Mouse (Mus musculus) retina, postnatal 1 day (tissue): ENCODE results near the gene Btrc.

Experiments
- DNase-seq: peaks from one replicate; pipeline ENCODE4 v3.0.0-alpha.2; 2012

Btrc gene

GRCm38 (mm10) chr19:45430971-45431633, 67.6 kb downstream of the Btrc start:
- no peak for DNase-seq

- DNase-seq: no peak
These were observed 68.8 kb downstream of the Btrc start for GRCm38 (mm10) chr19:45432351-45432750.

GRCm38 (mm10) chr19:45436019-45436418, 72.5 kb downstream of the Btrc start:
- peak; percentile 86 for DNase-seq

- DNase-seq: no peak
These were observed 73.6 kb downstream of the Btrc start for GRCm38 (mm10) chr19:45437175-45437574.

- no peak for DNase-seq
These were observed 74.7 kb downstream of the Btrc start for GRCm38 (mm10) chr19:45438191-45438590.

GRCm38 (mm10) chr19:45438928-45439846, 75.7 kb downstream of the Btrc start:
- DNase-seq: peak; percentile 31

- peak; percentile 15 for DNase-seq
These were observed 77.1 kb downstream of the Btrc start for GRCm38 (mm10) chr19:45440554-45441175.

- peak; percentile 38 for DNase-seq
These were observed 78.2 kb downstream of the Btrc start for GRCm38 (mm10) chr19:45441717-45442116.

- DNase-seq: no peak
These were observed 81.9 kb downstream of the Btrc start for GRCm38 (mm10) chr19:45445253-45445933.

GRCm38 (mm10) chr19:45446631-45447030, 83.1 kb downstream of the Btrc start:
- peak; percentile 46 for DNase-seq

- DNase-seq: no peak
These were observed 83.7 kb downstream of the Btrc start for GRCm38 (mm10) chr19:45447222-45447621.

- no peak for DNase-seq
These were observed 84.4 kb downstream of the Btrc start for GRCm38 (mm10) chr19:45447886-45448285.

- no peak for DNase-seq
These were observed 90.9 kb downstream of the Btrc start for GRCm38 (mm10) chr19:45454391-45454790.

- DNase-seq: no peak
These were observed 93.4 kb downstream of the Btrc start for GRCm38 (mm10) chr19:45456896-45457295.

GRCm38 (mm10) chr19:45458702-45459101, 95.2 kb downstream of the Btrc start:
- DNase-seq: peak; percentile 82

GRCm38 (mm10) chr19:45459931-45460665, 96.6 kb downstream of the Btrc start:
- peak; percentile 61 for DNase-seq

GRCm38 (mm10) chr19:45460749-45461736, 97.5 kb downstream of the Btrc start:
- DNase-seq: peak; percentile 69

GRCm38 (mm10) chr19:45469760-45470159, 106.2 kb downstream of the Btrc start:
- no peak for DNase-seq

GRCm38 (mm10) chr19:45472691-45473520, 109.4 kb downstream of the Btrc start:
- DNase-seq: peak; percentile 51

- no peak for DNase-seq
These were observed 111.2 kb downstream of the Btrc start for GRCm38 (mm10) chr19:45474686-45475085.
